Mouse (Mus musculus): Measurements from ENCODE around the gene Rhebl1. TPM values are rescaled to one million over a fixed set of nuclear protein-coding genes. Genes with fewer than 3 reads are reported as not detected.

The Rhebl1 gene
- polyA plus RNA-seq, 1 experiment from 2014 or later = 11.8 TPM

GRCm38 (mm10) chr15:98881656-98882008 is 12.7 kb downstream of the Rhebl1 start:
- Histone ChIP-seq H3K36me3 (0 out of 2 replicates have a peak, but pooled peaks cover 4% of the 10 kb centered on the region), H3K27me3 (ENCODE audit: insufficient read depth, poor library complexity, severe bottlenecking) (no peaks in the 10 kb centered on the region), H3K9me3 (no peaks in the 10 kb centered on the region), H3K27ac (peak overlapping the region; percentile 89), H3K4me1 (peaks cover 15% of the 10 kb centered on the region), H3K4me3 (peak overlapping the region; percentile 85)
- no peak for DNase-seq (ENCODE audit: low spot score)
- 13% methylated on average over 5 of the region's 5 CpGs for WGBS

- Histone ChIP-seq H3K9me3 (no peaks in the 10 kb centered on the region), H3K27ac (peak overlapping the region; percentile 89), H3K4me3 (peak overlapping the region; percentile 85), H3K27me3 (ENCODE audit: insufficient read depth, poor library complexity, severe bottlenecking) (no peaks in the 10 kb centered on the region), H3K4me1 (peaks cover 15% of the 10 kb centered on the region), H3K36me3 (0 out of 2 replicates have a peak, but pooled peaks cover 4% of the 10 kb centered on the region)
- DNase-seq (ENCODE audit: low spot score) = peak; percentile 99
- WGBS = under 1% methylated on average over 46 of the region's 48 CpGs
These were observed 13.2 kb downstream of the Rhebl1 start for GRCm38 (mm10) chr15:98880978-98881655.

DNA sequence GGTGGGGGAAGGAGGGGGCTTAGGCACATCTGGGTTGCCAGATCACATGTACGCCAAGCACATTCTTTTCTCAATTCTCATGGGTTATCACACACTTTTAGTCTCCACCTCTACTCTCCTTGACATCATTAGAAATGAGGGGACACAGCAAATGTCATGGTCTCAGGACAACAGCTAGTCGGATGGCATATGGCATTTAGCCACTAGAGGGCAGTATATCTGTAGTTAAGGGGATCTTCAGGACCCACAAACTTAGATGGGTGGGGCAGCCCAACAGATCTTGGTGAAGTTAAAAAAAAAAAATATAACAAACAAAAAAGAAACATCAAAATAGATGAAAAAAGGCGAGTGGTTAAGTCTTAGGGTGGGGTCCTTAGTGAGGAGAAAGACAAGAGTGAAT is 17.0 kb downstream of the Rhebl1 start:
- WGBS = 9% methylated on average over 3 of the region's 3 CpGs
- no peak for DNase-seq (ENCODE audit: low spot score)
- H3K27me3 ChIP-seq (ENCODE audit: insufficient read depth, poor library complexity, severe bottlenecking) = no peaks in the 10 kb centered on the region
- H3K9me3 ChIP-seq = no peaks in the 10 kb centered on the region
- H3K27ac ChIP-seq = no peak overlapping the region
- H3K36me3 ChIP-seq = 0 out of 2 replicates have a peak, but pooled peaks cover 4% of the 10 kb centered on the region
- H3K4me1 ChIP-seq = peaks cover 20% of the 10 kb centered on the region
- no peak overlapping the region for H3K4me3 ChIP-seq

DNA sequence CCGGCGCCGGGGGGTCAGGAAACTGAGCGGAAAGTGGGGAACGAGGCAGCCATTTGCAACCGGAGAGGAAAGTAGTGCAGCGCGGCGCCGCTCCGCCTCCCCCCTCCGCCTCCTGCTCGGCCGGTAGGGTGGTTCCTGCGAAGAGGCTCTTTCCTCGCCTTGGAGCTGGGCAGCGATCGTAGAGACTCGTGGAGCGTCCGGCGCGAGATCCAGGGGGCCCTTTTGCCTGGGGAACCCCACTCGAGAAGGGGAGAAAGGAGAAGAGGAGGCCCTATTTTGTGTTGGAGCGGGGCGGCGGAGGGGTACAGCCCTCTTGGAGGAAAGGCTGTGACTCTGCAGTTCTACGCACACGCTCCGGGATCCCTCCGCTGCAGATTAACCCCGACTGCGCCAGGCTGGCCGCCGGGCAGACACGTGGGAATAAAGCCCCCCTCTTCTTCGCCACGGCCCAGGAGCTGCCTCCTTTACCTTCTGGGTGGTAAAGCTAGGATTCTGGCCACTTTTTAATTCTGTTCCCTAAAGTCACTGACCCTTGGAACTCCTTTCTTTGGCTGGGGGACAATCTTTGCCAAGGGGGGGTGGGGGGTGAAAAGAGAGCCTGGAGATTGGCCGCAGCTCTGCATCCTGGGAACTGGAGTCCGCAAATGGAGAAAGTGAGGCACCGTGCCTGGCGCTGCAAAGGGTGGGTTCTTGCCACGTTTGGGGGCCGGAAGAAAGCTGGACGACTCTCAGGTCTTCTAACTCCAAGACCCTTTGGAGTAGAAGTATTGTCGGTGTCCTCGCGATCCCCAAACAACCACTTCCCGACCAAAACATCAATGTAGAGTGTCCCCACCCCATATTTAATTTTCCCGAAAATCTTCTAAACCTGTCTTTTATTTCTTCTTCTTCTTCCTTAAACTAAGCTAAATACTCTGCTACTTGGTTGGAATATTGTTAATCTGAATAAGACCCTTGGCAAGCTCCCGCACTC is 22.1 kb downstream of the Rhebl1 start:
- Histone ChIP-seq H3K27me3 (ENCODE audit: insufficient read depth, poor library complexity, severe bottlenecking) (no peaks in the 10 kb centered on the region), H3K9me3 (no peaks in the 10 kb centered on the region), H3K36me3 (peaks cover 2% of the 10 kb centered on the region), H3K4me3 (peak overlapping the region; percentile 94), H3K4me1 (peaks cover 34% of the 10 kb centered on the region), H3K27ac (peak overlapping the region; percentile 100)
- DNase-seq (ENCODE audit: low spot score) = peak; percentile 96
- 1% methylated on average over 51 of the region's 51 CpGs for WGBS

DNA sequence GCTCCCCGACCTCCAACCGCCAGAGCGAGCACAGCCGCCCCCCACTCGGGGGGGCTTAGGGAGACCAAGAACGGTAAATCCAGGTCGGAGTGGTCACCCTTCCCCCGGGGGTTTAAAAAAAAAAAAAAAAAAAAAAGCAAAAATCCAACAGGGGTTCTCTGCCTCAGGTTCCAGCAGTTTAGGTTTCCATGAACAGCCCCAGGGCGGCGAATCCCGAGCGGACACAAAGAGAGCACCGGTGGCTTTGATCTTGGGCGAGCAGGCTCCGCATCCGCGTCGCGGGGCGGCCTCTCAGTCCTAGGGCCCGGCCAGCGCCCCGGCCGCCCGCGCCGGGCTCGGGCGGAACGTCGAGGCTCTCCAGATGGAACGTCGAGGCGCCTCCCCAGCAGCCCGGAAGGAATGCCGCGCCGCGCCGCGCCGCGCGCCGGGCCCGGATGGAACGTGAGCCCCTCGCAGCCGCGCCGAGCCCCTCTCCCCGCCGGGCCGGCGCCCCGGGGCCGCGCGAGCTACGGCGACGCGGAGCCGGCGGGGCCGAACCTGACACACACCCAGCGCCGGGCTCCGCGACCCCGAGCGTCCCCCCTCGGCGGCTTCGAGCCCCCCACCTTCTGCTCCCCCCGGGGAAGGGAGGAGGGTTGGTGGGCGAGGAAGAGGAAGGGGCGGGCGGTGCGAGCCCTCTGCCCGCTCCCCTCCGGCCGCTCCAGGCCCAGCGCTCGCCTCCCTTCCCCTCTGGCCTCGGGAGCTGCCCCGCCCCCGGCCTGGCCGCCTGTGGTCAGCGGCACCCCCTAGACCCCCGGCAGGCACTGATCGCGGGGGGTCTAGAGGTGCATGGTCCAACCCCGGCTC is 23.0 kb downstream of the Rhebl1 start, which contains the start of gene Kmt2d:
TSS of gene Kmt2d (minus strand) at position 135 of the 846 bp plus-strand sequence.
- Histone ChIP-seq H3K27me3 (ENCODE audit: insufficient read depth, poor library complexity, severe bottlenecking) (no peaks in the 10 kb centered on the region), H3K4me3 (peak within 1 kb of the TSS; percentile 94), H3K9me3 (no peaks in the 10 kb centered on the region), H3K27ac (peak within 1 kb of the TSS; percentile 100), H3K4me1 (peaks cover 35% of the 10 kb centered on the region), H3K36me3 (peaks cover 9% of the 10 kb centered on the region)
- WGBS = 0% methylated on average over 81 of the region's 94 CpGs
- no peak for DNase-seq (ENCODE audit: low spot score)

DNA sequence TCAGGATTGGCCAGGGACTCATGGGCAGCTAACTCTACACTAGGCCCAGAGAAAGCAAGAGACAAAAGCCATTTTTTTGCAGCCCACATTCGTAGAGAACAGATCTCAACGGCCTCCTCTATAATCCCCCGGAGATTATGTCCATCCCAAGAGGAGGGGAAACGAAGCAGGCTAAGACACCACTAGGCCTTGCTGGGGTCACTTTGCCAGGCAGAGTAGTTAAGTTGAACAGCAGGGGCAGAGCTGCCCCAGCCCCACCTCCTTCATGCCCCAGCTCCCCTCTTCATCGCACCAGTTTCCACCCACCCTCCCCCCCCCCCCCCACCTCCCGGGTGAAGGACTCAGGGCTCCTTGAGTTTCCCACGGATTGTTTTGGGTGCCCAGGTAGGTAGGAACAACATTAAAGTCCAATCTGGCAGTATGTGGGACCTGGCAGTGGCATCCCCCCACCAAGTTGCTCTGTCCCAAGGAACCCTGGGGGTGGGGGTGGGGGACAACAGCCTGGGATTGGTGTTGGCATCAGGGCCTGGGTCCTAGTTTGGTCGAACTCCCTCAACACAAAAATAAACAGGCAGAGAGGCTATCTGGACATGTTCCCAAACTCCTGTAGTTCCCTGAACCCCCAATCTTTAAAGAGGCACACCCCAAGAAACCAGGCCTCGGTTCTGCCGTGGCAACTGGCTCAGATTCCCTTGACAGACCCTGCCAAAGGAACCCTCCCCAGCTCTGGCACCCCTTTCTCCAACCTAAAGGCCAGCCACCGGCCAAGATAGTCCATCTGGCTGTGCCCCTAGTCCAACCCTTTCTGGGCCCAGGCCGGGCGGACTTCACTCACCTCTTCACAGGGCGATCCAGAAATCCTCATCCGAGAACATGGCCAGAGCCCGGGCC is 23.9 kb downstream of the Rhebl1 start:
- Histone ChIP-seq H3K4me1 (peaks cover 35% of the 10 kb centered on the region), H3K4me3 (peak overlapping the region; percentile 94), H3K36me3 (peaks cover 18% of the 10 kb centered on the region), H3K27ac (peak overlapping the region; percentile 100), H3K9me3 (no peaks in the 10 kb centered on the region), H3K27me3 (ENCODE audit: insufficient read depth, poor library complexity, severe bottlenecking) (no peaks in the 10 kb centered on the region)
- no peak for DNase-seq (ENCODE audit: low spot score)
- WGBS = under 1% methylated on average over 16 of the region's 16 CpGs

GRCm38 (mm10) chr15:98869342-98870178 is 24.8 kb downstream of the Rhebl1 start:
- DNase-seq (ENCODE audit: low spot score) = no peak
- Histone ChIP-seq H3K4me3 (peak overlapping the region; percentile 94), H3K4me1 (peaks cover 35% of the 10 kb centered on the region), H3K9me3 (no peaks in the 10 kb centered on the region), H3K27ac (peak overlapping the region; percentile 100), H3K36me3 (peaks cover 26% of the 10 kb centered on the region), H3K27me3 (ENCODE audit: insufficient read depth, poor library complexity, severe bottlenecking) (no peaks in the 10 kb centered on the region)
- 9% methylated on average over 8 of the region's 8 CpGs for WGBS

DNA sequence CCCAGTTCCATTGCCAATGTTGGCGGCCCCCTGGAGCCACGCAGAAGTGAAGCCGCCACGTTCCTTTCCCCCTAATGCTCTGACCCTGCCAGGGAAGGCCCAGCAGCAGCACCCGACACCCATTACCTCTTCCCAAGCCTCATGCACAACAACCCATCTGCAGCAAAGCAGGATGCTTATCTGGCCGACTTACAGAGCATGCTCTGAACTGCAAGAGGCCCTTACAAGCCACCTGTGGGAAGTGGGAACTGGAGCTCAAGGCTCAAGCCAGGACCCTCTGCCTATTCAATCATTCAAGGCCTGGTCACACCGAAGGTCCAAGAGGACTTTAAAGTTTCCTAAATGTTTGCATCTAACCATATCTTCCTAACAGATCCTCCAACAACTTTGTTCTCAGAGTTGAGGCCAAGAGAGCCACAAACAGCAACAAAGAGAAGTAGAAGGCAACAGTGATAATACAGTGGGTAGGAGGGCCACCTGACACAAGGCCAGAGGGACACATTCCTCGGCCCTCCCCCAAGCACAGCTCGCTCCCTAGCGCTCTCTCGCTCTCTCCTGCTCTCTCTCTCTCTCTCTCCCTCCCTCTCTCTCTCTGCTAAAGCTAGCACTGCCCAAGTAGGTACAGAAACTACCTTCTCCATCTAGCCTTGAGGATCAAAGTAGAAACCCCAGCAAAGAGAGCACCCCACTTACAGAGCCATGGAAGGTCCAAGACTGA is 25.8 kb downstream of the Rhebl1 start:
- H3K36me3 ChIP-seq = peaks cover 37% of the 10 kb centered on the region
- 25% methylated on average over 11 of the region's 11 CpGs for WGBS
- peak overlapping the region; percentile 65; the same call in 1 of the 2 replicates for H3K27ac ChIP-seq
- no peaks in the 10 kb centered on the region for H3K27me3 ChIP-seq (ENCODE audit: insufficient read depth, poor library complexity, severe bottlenecking)
- H3K9me3 ChIP-seq = no peaks in the 10 kb centered on the region
- peaks cover 35% of the 10 kb centered on the region for H3K4me1 ChIP-seq
- no peak for DNase-seq (ENCODE audit: low spot score)
- H3K4me3 ChIP-seq = peak overlapping the region; percentile 94

GRCm38 (mm10) chr15:98867321-98867720 is 27.0 kb downstream of the Rhebl1 start:
- H3K4me1 ChIP-seq = peaks cover 30% of the 10 kb centered on the region
- no peaks in the 10 kb centered on the region for H3K27me3 ChIP-seq (ENCODE audit: insufficient read depth, poor library complexity, severe bottlenecking)
- no peak for DNase-seq (ENCODE audit: low spot score)
- H3K4me3 ChIP-seq = 0 out of 2 replicates have a peak overlapping the region, but pooled peaks have one; percentile 94
- H3K9me3 ChIP-seq = no peaks in the 10 kb centered on the region
- WGBS = 55% methylated on average over 6 of the region's 6 CpGs
- peaks cover 49% of the 10 kb centered on the region for H3K36me3 ChIP-seq
- H3K27ac ChIP-seq = no peak overlapping the region

DNA sequence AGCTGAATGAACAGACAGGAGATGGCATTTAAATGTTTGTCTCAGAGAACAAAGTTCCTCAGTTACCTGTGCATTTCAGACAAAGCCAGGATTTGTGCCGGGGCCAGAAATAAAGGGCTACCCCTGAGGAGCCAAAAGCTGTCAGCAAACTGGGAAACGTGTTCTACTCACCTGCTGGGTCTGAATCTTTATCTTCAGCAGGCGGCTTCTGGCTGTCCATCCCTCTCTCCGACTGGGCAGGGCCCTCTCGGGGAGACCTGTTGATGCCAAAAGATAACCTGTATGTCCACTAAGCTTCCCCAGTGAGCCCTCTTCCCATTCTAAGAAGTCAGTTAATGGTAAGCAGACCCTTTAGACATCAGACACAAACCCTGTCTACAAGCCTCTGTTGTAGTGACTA is 27.8 kb downstream of the Rhebl1 start:
- H3K36me3 ChIP-seq = peaks cover 57% of the 10 kb centered on the region
- H3K4me1 ChIP-seq = peaks cover 30% of the 10 kb centered on the region
- H3K27ac ChIP-seq = no peak overlapping the region
- 80% methylated on average over 5 of the region's 5 CpGs for WGBS
- no peak overlapping the region for H3K4me3 ChIP-seq
- H3K27me3 ChIP-seq (ENCODE audit: insufficient read depth, poor library complexity, severe bottlenecking) = no peaks in the 10 kb centered on the region
- no peaks in the 10 kb centered on the region for H3K9me3 ChIP-seq
- DNase-seq (ENCODE audit: low spot score) = no peak

All from heart, embryonic 10.5 days (tissue).